Mouse (Mus musculus) lung, adult 2 months (tissue): ENCODE results near the gene Card19. TPM values are rescaled to one million over a fixed set of nuclear protein-coding genes. Genes with fewer than 3 reads are reported as not detected.
A peak's percentile ranks its signal among the peaks of the same experiment; 100 is the strongest.

Source experiments
- DNase-seq: peaks from one replicate; pipeline ENCODE4 v3.0.0; 2022
- H3K4me1 ChIP-seq: fragments of 200-500 bp; 2 replicates; pipeline ENCODE4 v1.6.1; 2011; ENCODE audit warnings: low read length; ENCODE audit not compliant: control insufficient read depth, insufficient read depth
- H3K4me3 ChIP-seq: fragments of 200-500 bp; replicated peaks from 2 replicates; pipeline ENCODE3; 2011; ENCODE audit warnings: low read depth, mild to moderate bottlenecking, control low read depth, low read length; ENCODE audit errors: extremely low read depth
- CTCF ChIP-seq: fragments of 200-500 bp; IDR thresholded peaks from 2 replicates; pipeline ENCODE4 v1.5.1; 2011; ENCODE audit warnings: mild to moderate bottlenecking, low read length, control low read depth; ENCODE audit not compliant: insufficient read depth
- POLR2A ChIP-seq: fragments of 200-500 bp; IDR thresholded peaks from 2 replicates; pipeline ENCODE4 v1.6.1; 2011; ENCODE audit warnings: low read depth, mild to moderate bottlenecking, control low read depth, low read length, borderline replicate concordance; ENCODE audit errors: extremely low read depth
- WGBS: fragments of 180-500 bp; shearing (Covaris S2); methylation state at CpG from one replicate; pipeline ENCODE4 v1.1.7; 2018; 5-methylcytosine and 5-hydroxymethylcytosine counted together
- polyA plus RNA-seq: library from polyadenylated mRNA; depleted of rRNA; stranded (reverse); fragments of >200 nt; gene quantifications from 2 replicates; pipeline ENCODE4 v1.2.3, GENCODE M21; 2012

Gene Card19
- polyA plus RNA-seq, 1 experiment = 142 TPM

DNA sequence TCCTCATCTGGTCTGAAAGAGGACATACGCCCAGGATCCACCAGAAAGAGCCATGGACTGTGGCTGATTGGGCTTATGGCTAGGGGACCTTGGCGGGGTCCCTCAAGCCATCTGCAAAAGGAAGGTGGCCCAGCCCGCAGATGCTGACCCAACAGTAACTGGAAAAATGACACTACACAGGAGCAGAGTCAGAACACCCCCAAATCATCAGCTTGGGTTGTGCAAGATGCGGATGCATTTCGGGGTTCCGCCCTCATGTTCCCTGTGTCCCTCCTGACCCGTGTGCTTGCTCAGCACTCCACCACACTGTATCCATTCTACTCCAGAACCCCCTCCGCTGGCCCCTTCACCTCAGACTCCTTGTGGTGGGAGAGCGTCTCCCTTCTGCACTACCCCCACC lies 17.1 kb downstream of the Card19 start:
- Histone ChIP-seq H3K4me1 (no peaks in the 10 kb centered on the region), H3K4me3 (no peak overlapping the region)
- DNase-seq = no peak
- TF ChIP-seq CTCF (no peak), POLR2A (no peak)
- WGBS = 90% methylated on average over 9 of the region's 9 CpGs

DNA sequence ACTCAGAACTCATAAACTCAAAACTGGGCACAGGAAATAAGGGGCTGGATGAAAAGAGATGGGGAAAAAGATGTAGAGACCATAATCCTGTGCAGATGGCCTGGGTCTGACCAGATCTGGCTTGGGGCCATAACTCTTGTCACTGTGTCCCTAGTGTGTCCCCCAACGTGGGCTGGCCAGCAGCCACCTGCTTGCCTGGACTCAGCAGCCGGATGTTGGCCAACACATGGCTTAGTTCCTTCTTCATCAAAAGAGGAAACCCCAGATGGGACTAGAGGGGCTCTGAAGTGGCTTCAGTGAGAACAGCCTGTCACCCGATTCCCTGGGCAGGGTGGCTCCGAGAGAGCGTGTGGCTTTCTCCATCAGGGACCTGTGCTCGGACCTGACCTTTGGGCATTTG lies 19.1 kb downstream of the Card19 start:
- no peaks in the 10 kb centered on the region for H3K4me1 ChIP-seq
- 58% methylated on average over 6 of the region's 6 CpGs for WGBS
- TF ChIP-seq POLR2A (no peak), CTCF (no peak)
- no peak for DNase-seq
- no peak overlapping the region for H3K4me3 ChIP-seq

- WGBS = 84% methylated on average over 5 of the region's 5 CpGs
- TF ChIP-seq CTCF (no peak), POLR2A (no peak)
These were observed 19.6 kb downstream of the Card19 start for GRCm38 (mm10) chr13:49196211-49196610.

GRCm38 (mm10) chr13:49195651-49196050 lies 20.2 kb downstream of the Card19 start:
- DNase-seq = no peak
- TF ChIP-seq CTCF (no peak), POLR2A (no peak)
- Histone ChIP-seq H3K4me1 (no peaks in the 10 kb centered on the region; the same call in 1 of the 2 replicates), H3K4me3 (no peak overlapping the region)
- 92% methylated on average over 7 of the region's 7 CpGs for WGBS

More at GRCm38 (mm10) chr13:49196211-49196610, 19.6 kb downstream of the Card19 start:
- no peaks in the 10 kb centered on the region for H3K4me1 ChIP-seq
- no peak for DNase-seq
- H3K4me3 ChIP-seq = no peak overlapping the region

DNA sequence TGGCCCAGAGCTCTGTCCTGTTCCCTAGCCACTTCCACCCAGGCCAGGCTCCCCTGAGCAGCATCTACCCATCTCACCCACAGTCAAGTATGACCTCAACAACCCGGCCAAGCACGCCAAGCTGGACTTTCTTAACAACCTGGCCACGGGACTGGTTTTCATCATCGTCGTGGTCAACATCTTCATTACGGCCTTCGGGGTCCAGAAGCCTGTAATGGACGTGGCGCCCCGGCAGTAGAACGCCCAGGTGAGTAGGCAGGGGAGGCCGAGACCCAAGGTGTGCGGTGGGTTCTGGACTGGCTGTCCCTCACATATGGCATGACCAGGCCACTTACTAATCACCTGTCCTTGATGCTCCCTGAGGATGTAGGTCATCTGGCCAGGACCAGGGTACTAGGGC lies 21.0 kb downstream of the Card19 start:
- DNase-seq = no peak
- TF ChIP-seq CTCF = no peak
- TF ChIP-seq POLR2A = no peak
- WGBS = 94% methylated on average over 13 of the region's 13 CpGs

DNA sequence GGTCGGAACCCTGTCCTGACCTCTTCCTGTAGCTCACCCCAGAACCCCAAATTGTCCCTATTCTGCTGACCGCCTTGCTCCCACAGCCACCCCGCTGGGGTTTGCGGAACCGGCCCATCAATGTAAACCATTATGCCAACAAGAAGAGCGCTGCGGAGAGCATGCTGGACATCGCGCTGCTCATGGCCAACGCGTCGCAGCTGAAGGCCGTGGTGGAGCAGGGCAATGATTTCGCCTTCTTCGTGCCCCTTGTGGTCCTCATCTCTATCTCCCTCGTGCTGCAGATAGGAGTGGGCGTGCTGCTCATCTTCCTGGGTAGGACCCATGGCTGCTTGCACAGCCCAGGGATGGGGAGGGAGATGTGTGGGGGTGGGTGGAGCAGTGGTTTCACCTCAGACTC lies 22.2 kb downstream of the Card19 start:
- Histone ChIP-seq H3K4me3 (no peak overlapping the region), H3K4me1 (peaks cover 9% of the 10 kb centered on the region)
- no peak for TF ChIP-seq POLR2A
- TF ChIP-seq CTCF = no peak
- 95% methylated on average over 17 of the region's 17 CpGs for WGBS
- no peak for DNase-seq

More for the DNA sequence above, 21.0 kb downstream of the Card19 start:
- H3K4me1 ChIP-seq = peaks cover 2% of the 10 kb centered on the region; the same call in 1 of the 2 replicates
- no peak overlapping the region for H3K4me3 ChIP-seq

GRCm38 (mm10) chr13:49192156-49192855 lies 23.5 kb downstream of the Card19 start:
- no peak overlapping the region for H3K4me3 ChIP-seq
- 76% methylated on average over 16 of the region's 16 CpGs for WGBS
- H3K4me1 ChIP-seq = peaks cover 12% of the 10 kb centered on the region
- DNase-seq = no peak
- TF ChIP-seq CTCF = no peak
- TF ChIP-seq POLR2A = no peak

GRCm38 (mm10) chr13:49191673-49192035 lies 24.2 kb downstream of the Card19 start:
- TF ChIP-seq POLR2A = no peak
- TF ChIP-seq CTCF = no peak
- no peak for DNase-seq
- H3K4me3 ChIP-seq = no peak overlapping the region
- 72% methylated on average over 5 of the region's 5 CpGs for WGBS
- peaks cover 18% of the 10 kb centered on the region for H3K4me1 ChIP-seq

DNA sequence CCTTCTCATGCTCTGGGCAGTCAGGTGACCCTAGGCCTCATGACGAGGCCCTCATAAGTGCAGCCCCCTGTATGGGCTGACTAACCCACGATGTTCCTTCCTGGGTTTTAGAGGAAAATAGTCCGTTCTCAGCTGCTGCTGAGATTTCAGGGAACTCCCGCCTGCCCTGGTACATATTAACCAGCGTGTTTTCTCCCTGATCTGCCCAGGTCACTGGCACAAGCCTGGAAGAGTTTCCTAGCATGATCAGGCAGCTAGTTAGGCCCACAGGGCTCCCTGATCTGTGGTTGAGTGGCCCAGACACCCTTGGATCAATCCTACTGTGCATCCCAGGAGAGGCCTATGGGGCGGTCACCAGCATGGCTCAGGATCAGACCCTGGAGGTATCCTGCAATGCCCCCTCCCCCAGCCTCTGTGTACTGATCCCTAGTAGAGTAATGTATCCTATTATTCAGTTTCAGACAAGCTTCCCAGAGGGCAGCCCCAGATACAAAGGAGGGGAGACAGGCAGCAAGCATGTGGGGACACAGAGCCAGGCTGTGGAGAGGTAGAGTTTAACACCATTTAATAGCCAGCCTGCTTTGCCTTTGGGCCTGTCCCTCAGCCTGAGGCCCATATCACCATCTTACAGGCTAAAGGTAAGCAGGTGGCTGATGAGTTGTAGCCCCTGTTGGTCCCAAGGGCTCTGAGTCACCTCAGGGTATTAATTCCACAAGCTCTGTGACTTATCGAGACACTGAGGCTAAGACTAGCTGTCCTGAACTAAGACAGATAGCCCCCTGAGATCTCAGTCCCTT lies 24.8 kb downstream of the Card19 start:
- peaks cover 21% of the 10 kb centered on the region for H3K4me1 ChIP-seq
- TF ChIP-seq POLR2A (no peak), CTCF (no peak)
- DNase-seq = no peak
- WGBS = 80% methylated on average over 7 of the region's 7 CpGs
- H3K4me3 ChIP-seq = no peak overlapping the region

GRCm38 (mm10) chr13:49189970-49190870 lies 25.6 kb downstream of the Card19 start:
- peak; percentile 23 for DNase-seq
- TF ChIP-seq POLR2A (no peak), CTCF (no peak)
- Histone ChIP-seq H3K4me1 (peaks cover 21% of the 10 kb centered on the region), H3K4me3 (no peak overlapping the region)
- 45% methylated on average over 12 of the region's 12 CpGs for WGBS
